Mouse (Mus musculus) spleen, adult 2 months (tissue): ENCODE results near the gene Tbc1d2b.

Source experiments
- CTCF ChIP-seq: fragments of 200-500 bp; IDR thresholded peaks from 2 replicates; pipeline ENCODE4 v1.5.1; 2011; ENCODE audit warnings: mild to moderate bottlenecking, inconsistent platforms; ENCODE audit not compliant: insufficient read depth, insufficient read length, insufficient replicate concordance; ENCODE audit errors: extremely low read depth
- POLR2A ChIP-seq: fragments of 200-500 bp; IDR thresholded peaks from 2 replicates; pipeline ENCODE4 v1.6.1; 2011; ENCODE audit warnings: low read depth, low read length, inconsistent platforms

DNA sequence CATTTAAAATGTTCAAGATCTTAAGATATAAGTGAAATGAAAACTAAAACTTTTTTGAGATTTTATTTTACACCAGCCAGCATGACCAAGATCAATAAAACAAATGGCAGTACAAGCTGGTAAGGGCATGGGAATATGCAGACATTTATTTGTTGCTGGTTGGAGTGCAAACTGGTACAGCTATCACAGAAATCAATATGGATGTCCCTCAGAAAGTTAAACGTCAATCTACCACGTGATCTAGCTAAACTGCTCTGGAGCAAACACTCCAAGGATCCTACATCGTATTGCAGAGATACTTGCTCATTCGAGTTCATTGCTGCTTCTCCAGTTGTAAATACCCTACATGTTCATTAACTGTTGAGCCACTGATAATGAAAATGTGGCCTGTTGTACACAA, 32.1 kb upstream of the Tbc1d2b start:
- no peak for TF ChIP-seq CTCF
- no peak for TF ChIP-seq POLR2A
